Mouse (Mus musculus): ENCODE results near the gene Mllt6.
A peak's percentile ranks its signal among the peaks of the same experiment; 100 is the strongest.
"Not testable (repeated sequence)": the region's sequence is repeated elsewhere in the genome, so short reads cannot be mapped to it uniquely, and the experiment has no call there.

Mllt6 gene

DNA sequence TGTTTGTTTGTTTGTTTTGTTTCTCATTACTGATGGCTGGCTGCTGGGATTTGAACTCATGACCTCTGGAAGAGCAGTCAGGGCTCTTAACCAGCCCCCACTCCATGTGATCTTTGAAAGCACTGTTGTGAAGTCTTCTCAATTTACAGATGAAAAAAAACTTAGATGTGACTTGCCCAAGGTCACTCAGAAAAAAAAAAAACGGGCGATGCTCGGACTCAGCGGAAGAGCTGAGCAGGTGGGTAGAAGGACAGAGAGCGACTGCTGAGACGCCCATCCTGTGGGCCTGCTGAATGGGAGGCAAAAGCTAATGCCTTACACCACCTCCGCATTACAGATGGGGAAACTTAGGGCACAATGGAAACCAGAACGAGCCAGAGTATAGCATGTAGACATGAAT is 33.5 kb downstream of the Mllt6 start:
- DNase-seq: no peak

DNA sequence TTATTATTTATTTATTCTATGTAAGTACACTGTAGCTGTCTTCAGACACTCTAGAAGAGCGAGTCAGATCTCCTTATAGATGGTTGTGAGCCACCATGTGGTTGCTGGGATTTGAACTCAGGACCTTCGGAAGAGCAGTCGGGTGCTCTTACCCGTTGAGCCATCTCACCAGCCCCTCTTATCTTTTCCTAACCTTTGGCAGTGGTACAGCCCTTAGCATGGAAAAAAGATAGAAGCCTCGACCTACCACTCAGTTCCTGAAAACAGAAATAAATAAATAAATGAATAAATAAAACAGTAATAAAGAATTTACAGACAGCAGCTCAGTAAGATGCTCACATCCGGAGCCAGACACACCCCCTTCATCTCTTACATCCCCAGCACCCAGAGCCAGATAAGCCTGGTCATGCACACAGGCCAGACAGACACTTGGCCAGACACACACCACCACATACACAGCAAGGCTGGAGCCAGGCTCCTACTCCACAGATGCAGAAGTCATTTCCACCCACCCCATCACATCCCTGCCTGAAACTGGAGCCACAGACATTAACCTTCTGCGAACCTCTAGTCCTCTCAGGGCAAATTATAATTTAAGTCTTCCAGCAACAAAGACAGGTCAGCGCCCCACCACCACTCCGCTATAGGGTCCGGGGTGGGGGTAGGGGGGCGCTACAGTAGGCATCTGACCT is 34.1 kb downstream of the Mllt6 start:
- DNase-seq: no peak

DNA sequence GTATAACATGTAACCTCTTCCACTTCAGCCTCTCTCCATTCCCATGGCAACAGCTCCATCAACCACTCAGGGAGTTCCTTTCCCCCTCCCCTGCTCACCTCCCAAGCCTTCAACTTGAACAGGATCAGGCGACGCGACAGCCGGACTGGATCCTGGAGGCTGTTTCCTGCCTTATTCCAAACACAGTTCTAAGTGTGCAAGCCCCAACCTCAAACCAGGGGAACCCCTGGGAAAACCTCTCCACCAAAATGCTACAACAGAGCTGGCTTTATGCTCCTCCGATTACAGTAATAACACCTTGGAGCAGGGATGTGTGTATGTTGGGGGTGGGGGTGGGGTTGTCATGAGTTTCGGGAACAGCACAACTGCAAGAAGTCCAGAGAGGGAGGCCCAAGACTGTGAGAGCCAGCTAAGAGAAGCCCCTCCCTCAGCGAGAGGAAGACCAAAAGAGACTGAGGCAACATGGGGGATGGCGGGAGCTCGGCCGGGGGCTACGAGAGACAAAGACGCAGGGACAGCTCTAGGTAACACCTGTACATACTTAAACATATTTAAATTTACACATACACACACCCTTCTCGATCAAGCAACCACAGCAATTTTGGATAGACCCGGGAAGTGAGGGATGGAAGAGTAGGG is 34.8 kb downstream of the Mllt6 start:
- DNase-seq: no peak

DNA sequence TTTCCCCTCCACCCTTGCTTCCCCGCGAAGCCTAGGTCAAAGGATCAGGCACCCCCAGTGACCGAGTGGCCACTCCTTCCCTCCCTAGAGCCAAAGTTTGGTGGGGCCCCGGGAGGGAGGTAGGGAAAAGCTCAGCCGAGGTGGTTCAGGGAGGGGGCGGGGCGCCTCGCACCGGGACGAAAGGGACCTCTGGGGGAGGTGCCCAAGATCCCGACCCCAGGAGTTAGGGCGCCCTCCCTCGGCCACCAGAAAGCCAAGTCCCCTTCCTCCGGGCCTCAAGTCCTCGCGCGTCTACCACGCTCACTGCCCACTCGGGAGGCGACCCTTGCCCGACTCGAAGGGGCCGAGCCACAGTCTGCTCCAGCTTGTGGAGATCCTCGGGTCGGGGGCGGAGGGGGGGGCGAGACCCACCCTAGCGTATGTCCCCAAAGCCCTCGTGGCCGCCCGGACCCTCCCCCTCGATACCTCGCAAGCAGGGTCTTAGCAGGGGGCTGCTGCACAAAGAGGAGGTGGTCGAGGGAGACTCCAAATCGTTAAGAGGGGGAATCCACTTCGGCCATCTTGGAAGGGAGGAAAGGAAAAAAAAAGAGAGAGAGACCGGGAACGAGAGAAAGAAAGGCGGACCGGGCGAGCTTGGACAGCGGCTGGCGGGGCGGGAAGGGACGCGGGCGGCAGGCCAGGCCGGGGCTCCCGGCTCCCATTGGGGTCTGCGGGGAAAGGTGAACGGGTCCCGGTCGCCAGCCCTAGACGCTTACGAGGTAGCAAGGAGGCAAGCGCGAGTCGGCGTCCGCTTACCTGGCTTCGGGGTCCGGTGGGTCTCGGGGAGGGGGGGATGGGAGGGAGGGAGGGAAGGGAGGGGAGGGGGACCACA is 35.8 kb downstream of the Mllt6 start:
- DNase-seq: peak; percentile 83 to 93

DNA sequence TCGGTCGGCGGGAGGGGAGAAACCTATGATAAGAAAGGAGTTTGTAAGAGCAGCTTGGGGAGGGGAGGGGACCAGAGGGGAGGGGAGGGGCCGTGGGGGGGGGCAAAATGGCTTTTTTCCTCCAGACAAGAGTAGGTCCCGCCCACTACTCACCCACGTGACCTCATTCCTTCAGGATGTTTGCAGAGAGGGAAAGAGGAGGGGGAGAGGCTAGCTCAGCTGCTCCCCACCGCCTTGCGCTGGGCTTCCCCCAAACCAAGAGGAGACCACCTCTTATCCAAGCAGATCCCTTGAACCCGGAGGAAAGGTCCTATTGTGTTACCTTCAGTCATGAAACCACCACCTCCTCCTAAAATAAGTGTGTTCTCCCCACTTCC is 36.4 kb downstream of the Mllt6 start:
- DNase-seq: peak; percentile 96 to 99

DNA sequence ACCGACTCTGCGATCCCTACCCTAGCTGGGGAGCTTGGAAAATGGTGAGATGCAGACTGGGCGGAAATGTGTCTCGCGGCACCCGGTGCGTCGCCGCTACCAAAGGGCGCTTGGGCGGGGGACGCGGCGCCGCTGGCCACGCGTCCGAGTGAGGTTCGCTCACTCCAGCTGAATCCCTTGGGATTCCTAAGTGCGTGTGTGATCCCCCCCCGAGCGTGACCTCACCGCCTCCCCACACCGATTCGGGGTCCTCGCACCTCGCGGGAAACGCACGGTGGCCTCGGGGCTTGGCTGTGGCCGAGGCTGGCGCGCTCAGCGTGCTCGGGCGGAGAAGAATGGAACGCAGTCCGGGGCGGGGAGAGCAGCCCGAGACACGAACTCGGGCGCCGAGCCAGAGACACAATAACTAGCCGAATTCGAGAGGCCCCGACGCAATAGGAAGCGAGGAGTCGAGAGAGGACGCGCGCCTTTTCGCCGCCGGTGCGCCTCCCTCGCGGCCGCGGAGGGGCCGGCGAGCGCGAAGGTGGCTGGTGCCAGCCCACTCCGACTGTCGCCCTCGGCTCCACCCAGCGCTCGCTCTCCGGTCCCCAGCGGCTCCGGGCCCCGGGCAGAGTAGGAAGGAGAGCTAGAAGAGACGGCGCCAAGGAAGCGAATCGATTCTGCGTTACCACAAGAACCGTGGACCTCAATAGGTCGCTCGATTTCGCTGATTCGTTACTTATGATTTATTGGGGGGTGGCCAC is 37.0 kb downstream of the Mllt6 start, which contains the start of gene Pcgf2:
Gene Pcgf2, minus strand, starts transcription at position 495 of the 743 bp plus-strand sequence.
- DNase-seq: peak; percentile 87 to 92

DNA sequence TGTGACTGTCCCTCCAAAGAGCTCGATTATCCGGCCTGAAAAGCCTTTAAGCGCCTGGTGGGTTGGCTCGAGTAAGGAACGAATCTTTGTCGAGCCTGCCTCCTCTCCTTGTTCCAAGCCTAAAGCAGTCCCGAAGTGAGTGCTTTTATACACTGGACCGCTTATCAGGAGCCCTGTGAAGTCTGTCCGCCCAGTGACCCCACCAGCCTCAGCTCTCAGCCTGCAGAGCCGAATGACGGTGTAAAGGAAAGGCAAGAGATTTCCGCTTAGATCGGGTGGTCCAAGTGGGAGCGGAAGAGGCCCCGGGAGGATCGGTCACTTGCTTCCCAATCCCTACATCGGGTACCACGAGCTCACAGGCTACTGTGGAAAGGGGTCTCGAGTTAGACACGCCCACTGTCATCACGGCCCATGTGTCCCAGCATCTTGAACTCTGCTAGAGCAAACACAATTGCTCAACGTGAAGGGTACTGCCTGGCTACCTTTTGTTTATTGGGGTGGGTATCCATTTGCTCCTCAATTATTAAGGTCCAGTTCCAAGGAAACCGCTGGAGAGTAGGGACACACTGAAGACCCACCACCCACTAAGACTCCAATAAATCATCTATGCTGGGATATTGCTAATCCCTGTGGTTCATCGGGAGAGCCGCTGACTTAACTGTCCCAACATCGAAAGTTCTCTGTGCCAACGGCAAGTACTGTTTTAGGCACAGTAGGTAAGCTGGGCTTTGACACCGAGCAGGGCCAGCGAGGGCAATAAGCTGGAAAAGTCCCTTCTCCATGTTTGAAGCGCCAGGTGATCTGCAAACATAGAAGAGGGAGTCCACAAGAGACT is 37.7 kb downstream of the Mllt6 start:
- DNase-seq: peak in 1 of 2 experiments; percentile 39

DNA sequence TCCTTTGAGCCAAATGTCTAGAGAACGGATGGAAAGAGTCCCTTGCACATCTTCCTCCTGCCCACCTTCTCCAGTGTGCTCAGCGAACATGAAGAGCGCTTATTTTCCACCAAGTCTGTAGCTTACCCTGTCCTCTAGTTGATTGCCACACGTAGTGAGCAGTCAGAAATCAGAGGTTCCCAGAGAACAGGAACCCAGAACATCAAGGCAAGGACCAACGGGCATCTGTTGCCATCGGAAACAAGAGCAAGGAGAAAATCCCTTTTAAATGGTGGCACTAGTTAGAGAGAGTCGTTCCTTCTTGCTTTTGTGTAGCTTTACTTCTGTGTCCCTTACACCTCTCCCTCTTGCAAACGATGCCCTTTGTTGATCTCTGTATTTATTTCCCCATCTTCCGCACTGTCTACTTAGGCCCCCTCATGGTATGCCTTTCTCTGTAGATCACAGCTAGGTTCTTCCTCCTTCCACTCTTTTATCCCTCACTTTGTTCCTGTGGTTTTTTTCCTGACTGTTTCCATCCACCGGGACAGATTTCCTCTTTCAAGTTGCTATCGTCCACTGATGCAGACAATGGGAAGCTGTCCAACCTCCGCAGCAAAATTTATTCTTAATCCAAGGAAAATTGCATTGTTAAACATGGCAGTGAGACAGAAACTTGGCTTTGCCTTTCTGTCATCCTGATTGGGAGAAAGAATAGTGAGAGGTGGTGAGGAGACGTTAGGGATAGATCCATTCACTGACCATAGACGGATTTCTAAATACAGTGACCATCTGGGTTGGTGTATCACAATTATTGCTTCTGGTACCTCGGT is 38.6 kb downstream of the Mllt6 start:
- DNase-seq: no peak

DNA sequence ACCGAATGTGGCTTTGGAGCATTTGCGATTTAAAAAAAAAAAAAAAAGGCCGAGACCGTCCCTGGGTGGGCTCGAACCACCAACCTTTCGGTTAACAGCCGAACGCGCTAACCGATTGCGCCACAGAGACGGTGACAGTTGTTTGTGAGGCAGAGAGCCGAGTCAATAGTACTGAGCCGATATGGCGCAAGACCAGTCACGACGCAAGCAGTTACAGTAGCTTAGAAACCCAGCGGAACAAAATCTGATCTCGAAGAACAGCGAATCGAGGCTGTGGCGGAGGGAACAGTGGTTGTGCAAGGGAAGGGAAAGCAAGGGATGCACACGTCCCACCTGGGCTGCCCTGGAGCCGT is 39.2 kb downstream of the Mllt6 start:
- peak; percentile 89 for DNase-seq

DNA sequence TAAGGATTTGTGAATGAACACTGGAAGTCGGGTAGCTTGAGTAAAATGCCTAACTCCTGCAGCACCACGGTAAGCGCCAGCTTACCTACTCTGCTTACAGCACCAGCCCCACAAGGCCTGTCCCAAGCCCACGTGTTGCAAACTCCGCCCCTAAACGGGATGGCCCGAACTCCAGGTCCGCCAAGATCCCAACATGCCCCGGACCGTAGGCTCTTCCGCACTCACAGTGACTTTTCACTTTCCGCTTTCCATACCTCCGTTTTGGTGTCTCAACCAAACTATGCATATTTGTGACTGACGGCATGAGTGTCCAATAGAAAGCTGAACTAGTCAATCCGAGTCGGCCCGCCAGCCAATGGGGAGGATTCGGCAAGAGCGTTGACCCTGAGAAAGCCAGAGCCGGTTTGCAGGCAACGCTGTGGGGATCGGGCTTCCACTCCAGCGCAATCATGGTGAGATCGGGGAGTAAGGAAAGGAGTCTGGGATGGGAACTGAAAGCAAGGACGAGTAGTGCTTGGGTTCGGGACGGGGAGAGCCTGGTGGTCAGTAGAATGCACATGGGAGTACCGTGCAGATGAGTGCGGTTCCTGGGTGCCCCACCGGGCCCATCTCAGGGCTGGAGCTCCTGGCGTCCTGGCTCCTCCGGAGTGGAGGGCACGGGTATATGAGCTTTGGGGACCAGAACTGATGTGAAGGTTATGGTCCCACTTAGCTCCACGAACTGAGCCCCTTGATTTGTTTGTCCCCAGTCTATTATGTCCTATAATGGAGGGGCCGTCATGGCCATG is 40.0 kb downstream of the Mllt6 start, which contains the start of gene Psmb3:
Gene Psmb3, plus strand, starts transcription at position 361 of the 788 bp plus-strand sequence.
- peak; percentile 100 for DNase-seq

DNA sequence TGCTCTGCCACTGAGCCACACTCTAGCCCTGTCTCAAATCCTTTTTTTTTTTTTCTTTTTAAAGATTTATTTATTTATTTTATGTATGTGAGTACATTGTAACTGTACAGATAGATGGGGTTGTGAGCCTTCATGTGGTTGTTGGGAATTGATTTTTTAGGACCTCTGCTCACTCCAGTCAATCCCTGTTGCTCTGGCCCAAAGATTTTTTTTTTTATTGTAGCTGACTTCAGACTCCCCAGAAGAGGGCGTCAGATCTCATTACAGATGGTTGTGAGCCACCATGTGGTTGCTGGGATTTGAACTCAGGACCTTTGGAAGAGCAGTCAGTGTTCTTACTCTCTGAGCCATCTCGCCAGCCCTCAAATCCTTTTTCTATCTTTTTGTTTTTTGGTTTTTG is 46.9 kb downstream of the Mllt6 start:
- not testable (repeated sequence) for DNase-seq

DNA sequence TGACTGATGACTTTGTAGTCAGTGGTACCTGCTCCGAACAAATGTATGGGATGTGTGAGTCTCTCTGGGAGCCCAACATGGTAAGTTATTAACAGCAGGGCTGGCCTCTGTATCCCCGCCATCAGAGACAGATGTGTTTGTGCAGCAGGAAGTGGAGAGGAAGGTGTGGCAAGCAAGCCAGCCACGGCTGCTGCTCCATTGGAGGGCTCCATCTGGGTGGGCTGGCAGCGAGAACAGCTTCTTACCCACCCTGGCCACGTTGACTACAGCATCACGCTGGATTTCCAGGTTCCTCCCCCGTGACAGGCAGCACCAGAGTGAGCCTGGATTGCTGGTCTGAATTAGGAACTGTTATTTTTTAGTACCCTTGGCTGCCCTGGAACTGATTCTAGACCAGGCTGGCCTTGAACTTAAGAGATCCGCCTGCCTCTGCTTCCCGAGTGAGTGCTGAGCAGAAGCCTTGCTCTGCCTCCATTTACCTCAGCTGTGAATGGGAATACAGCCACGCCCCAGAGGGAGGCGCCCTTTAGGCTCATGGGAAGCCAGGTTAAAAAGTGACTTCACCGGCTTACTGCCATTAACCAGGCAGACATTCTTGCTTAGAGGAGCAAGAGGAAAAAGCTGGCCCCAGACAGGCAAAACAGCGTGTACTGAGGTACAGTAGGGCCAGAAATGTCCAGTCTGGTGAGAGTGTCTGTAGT is 48.1 kb downstream of the Mllt6 start:
- DNase-seq: no peak

DNA sequence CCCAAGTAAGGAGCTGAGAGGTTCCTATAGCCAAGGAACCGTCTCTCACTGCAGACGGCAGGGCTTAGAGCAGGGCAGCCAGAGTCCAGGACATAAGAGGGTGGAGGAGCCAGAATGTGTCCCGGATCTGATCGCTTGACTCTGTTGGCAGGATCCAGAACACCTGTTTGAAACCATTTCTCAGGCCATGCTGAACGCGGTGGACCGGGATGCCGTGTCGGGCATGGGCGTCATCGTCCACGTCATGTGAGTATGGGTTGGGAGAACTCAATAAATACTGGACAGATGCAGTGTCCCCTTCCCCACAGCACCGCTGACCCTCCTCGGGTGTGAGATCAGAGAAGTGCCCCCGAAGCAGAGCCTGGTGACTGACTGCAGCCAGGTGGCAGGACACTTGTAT is 49.1 kb downstream of the Mllt6 start:
- no peak for DNase-seq

DNA sequence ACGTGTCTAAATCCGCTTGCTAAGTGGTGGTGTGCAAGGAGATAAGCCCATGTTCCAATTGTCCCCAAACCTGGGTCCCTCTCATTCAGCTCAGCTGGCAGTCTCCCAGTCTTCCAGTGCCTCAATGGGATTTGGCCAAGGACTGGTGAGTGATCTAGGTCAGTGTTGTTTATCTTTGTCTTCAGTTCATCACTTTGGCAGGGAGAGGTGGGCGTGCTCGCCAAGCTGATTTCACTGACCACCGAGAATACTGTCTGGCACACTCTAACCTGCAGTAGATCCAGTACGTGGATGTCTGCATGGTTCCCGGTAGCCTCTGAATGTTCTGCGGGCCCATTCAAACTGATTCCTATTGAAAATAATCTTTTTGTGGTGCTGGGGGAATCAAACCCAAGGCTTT is 50.7 kb downstream of the Mllt6 start:
- no peak for DNase-seq

DNA sequence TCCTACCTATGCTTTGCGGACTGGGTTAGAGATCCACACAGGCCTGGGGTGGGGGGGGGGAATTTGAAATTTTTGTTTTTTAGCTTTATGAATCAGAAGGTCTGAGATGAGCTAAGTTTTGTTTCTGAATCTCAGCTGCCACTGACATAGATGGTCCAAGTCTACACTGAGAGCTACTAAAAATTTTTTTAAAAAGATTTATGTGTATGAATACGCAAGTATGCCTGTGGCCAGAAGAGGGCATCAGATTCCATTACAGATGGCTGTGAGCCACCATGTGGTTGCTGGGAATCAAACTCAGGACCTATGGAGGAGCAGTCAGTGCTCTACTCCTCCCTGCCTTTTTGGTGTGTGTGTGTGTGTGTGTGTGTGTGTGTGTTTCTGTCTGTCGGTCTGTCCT is 51.1 kb downstream of the Mllt6 start:
- no peak for DNase-seq

DNA sequence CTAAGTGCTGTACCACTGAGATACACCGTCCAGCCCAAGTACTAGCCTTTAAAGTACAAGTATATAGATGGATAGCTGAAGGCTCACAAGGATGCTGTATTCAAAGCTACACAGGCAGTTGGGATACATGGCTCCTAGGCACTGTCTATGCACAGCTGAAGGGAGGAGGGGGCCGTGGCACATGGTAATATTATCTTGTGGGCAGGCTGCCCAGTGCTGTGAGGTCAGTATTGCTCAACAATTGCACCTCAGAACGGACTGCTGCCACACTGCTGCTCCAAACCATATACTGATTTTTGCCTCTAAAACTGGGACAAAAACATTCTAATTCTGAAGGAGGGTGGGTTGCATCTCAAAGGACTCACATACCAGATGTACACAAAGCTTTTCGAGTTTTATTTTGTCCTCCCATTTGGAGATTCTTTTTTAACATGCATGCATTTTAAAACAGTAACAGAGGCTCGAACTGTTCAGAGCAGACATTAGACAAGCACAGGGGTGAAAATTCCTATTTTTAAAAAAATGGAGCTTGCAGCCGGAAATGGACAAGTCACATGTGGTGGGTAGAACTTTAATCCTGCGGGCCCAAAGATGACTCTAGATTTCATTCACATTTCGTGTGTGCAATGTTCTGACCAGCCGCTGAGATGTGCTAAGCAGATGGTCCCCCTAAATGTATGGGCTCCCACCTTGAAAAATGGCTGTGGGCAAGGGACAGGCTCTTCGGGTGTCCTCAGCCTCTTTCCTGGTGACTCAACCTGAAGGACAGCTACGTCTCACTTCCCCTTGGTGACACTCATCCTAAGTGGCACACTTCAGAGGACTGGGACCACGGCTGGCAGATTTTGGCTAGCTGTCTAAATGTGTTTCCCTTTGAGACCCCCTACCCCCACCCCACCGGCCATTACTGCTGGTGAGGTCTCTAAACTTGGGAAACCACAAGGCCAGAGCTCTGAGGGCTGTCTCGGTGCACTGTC is 51.9 kb downstream of the Mllt6 start:
- no peak for DNase-seq

DNA sequence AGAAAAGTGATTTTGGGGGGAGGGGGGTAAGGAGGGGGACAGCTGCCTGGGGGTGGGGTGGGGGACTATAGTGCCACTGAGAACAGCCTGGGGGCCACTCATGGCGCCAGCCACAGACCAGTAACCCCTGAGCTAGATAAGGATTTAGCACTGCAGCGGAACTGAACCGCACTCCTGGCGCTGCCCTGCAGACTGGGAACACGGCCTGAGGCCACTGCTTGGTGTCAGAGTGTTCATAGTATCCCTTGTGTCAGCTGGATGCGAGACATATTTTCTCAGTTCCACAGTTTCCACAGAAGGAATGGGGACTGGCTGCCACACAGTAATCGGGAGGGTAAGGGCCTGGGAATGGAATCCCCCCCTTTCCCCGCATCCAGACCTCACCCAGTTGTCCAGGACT is 52.8 kb downstream of the Mllt6 start:
- DNase-seq: no peak

Data from kidney, postnatal 25 days (tissue).